ENCODE assay signal across 26 mouse cellular contexts in the genomic region with DNA sequence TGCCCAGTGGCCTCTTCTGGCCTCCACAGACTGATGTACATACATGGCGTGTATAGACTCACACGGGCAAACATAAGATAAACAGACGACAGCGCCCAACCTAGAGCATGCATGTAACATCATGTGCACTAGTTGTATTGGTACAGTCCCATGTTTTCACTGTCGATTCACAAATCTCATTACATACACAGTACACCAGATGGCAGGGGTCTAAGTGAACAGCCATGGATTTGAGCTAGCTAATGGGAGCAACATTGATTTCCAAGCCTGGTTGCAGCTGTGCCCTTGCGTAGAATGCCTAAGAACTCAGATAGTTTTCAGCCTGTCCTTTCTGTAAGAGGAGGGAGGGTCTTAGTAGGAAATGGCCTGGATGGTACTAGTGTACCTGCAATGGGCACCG.
DNase-seq lines count a peak whose midpoint lies in the region; ATAC-seq lines count a peak whose summit lies in the region.
"Had no signal": no experiment of that assay in that cellular context is flagged by ENCODE, and none has a peak within 500 bp of the region (broad histone marks: within the 10 kb centered on the region; RNA-seq: fewer than 3 reads in every experiment).

No protein-coding gene starts in this region.

- H3K9ac ChIP-seq in heart, embryonic 13.5 days, result no peak overlapping the region
- no peak overlapping the region for H3K9ac ChIP-seq in neural tube, embryonic 12.5 days
- H3K9ac ChIP-seq in forebrain, embryonic 15.5 days (replicated peaks), result no peak overlapping the region
- no peak overlapping the region for H3K9ac ChIP-seq in hindbrain, embryonic 16.5 days (ENCODE audit: low read depth, low read length)
- H3K9ac ChIP-seq: embryonic facial prominence, embryonic 12.5 days; heart, embryonic 15.5 days; kidney, embryonic 15.5 days; liver, embryonic 14.5 days had no signal

- H3K9me3 ChIP-seq in heart, embryonic 13.5 days, result no peaks in the 10 kb centered on the region
- H3K9me3 ChIP-seq in neural tube, embryonic 12.5 days, result no peaks in the 10 kb centered on the region
- no peaks in the 10 kb centered on the region for H3K9me3 ChIP-seq in forebrain, embryonic 15.5 days
- no peaks in the 10 kb centered on the region for H3K9me3 ChIP-seq in hindbrain, embryonic 16.5 days (ENCODE audit: control insufficient read depth, low read length)
- H3K9me3 ChIP-seq: embryonic facial prominence, embryonic 12.5 days; heart, embryonic 15.5 days; kidney, embryonic 15.5 days had no signal

- no peaks in the 10 kb centered on the region for H3K36me3 ChIP-seq in heart, embryonic 13.5 days
- H3K36me3 ChIP-seq in neural tube, embryonic 12.5 days, result no peaks in the 10 kb centered on the region
- no peaks in the 10 kb centered on the region for H3K36me3 ChIP-seq in forebrain, embryonic 15.5 days
- H3K36me3 ChIP-seq in hindbrain, embryonic 16.5 days (ENCODE audit: control insufficient read depth, insufficient read depth, low read length), result no peaks in the 10 kb centered on the region
- H3K36me3 ChIP-seq: embryonic facial prominence, embryonic 12.5 days; heart, embryonic 15.5 days; kidney, embryonic 15.5 days had no signal

- 0 out of 2 replicates have a peak, but pooled peaks have one; percentile 3 for ATAC-seq in heart, embryonic 13.5 days (ENCODE audit: extremely low read depth, insufficient number of reproducible peaks, low FRiP score, low TSS enrichment)
- no peak for ATAC-seq in neural tube, embryonic 12.5 days (ENCODE audit: low FRiP score, low read depth)
- peak; percentile 49; the same call in 1 of the 2 replicates for ATAC-seq in forebrain, embryonic 15.5 days (replicated peaks)
- ATAC-seq in hindbrain, embryonic 16.5 days, result peak; percentile 50; the same call in 1 of the 2 replicates
- ATAC-seq: CD4-positive, CD25-positive, alpha-beta regulatory T cell, adult 4 months had no signal

- no peak overlapping the region for H3K4me3 ChIP-seq in heart, embryonic 13.5 days
- H3K4me3 ChIP-seq in neural tube, embryonic 12.5 days, result no peak overlapping the region
- H3K4me3 ChIP-seq in forebrain, embryonic 15.5 days, result no peak overlapping the region
- no peak overlapping the region for H3K4me3 ChIP-seq in hindbrain, embryonic 16.5 days (ENCODE audit: low read length)
- H3K4me3 ChIP-seq: embryonic facial prominence, embryonic 12.5 days; heart, embryonic 15.5 days; kidney, embryonic 15.5 days had no signal

- no peak for DNase-seq in heart, adult 11 months
- DNase-seq in neural tube, embryonic 10.5 days (ENCODE audit: extremely low spot score, low spot score), result no peak
- no peak for DNase-seq in adipocyte (ENCODE audit: low spot score)
- DNase-seq: adrenal gland, postnatal 25 days; cerebellum, adult 2 months; cerebellum, postnatal 36 days; gastrocnemius, postnatal 10 days; kidney, adult 18-20 months; kidney, postnatal 25 days; liver; lung, adult 2 months; lung, postnatal 10 days; midbrain, embryonic 14.5 days; right cerebral cortex, postnatal 4 days; thymus, adult 2 months; thymus, postnatal 36 days had no signal

- peaks cover 63% of the 10 kb centered on the region for H3K4me1 ChIP-seq in heart, embryonic 13.5 days
- H3K4me1 ChIP-seq in neural tube, embryonic 12.5 days, result peaks cover 33% of the 10 kb centered on the region
- H3K4me1 ChIP-seq in forebrain, embryonic 15.5 days, result peaks cover 55% of the 10 kb centered on the region
- peaks cover 28% of the 10 kb centered on the region for H3K4me1 ChIP-seq in hindbrain, embryonic 16.5 days (ENCODE audit: control insufficient read depth, insufficient read depth, low read depth, low read length)

- H3K27ac ChIP-seq in heart, embryonic 13.5 days (replicated peaks), result no peak overlapping the region
- 0 out of 2 replicates have a peak overlapping the region, but pooled peaks have one; percentile 7 for H3K27ac ChIP-seq in neural tube, embryonic 12.5 days
- H3K27ac ChIP-seq in forebrain, embryonic 15.5 days (replicated peaks), result no peak overlapping the region
- no peak overlapping the region; the same call in 1 of the 2 replicates for H3K27ac ChIP-seq in hindbrain, embryonic 16.5 days (ENCODE audit: low read depth, low read length)
- H3K27ac ChIP-seq: embryonic facial prominence, embryonic 12.5 days; heart, embryonic 15.5 days; kidney, embryonic 15.5 days; liver, embryonic 14.5 days; macrophage had no signal

- 94% methylated on average over 7 of the region's 7 CpGs for WGBS in heart, embryonic 13.5 days
- WGBS in neural tube, embryonic 12.5 days, result 85% methylated on average over 7 of the region's 7 CpGs
- 70% methylated on average over 7 of the region's 7 CpGs for WGBS in forebrain, embryonic 15.5 days
- 77% methylated on average over 7 of the region's 7 CpGs for WGBS in hindbrain, embryonic 16.5 days

- no peaks in the 10 kb centered on the region for H3K27me3 ChIP-seq in heart, embryonic 13.5 days (replicated peaks)
- no peaks in the 10 kb centered on the region for H3K27me3 ChIP-seq in neural tube, embryonic 12.5 days (replicated peaks)
- no peaks in the 10 kb centered on the region for H3K27me3 ChIP-seq in forebrain, embryonic 15.5 days
- no peaks in the 10 kb centered on the region for H3K27me3 ChIP-seq in hindbrain, embryonic 16.5 days (replicated peaks; ENCODE audit: control insufficient read depth, insufficient read depth, low read length)
- H3K27me3 ChIP-seq: embryonic facial prominence, embryonic 12.5 days; heart, embryonic 15.5 days; kidney, embryonic 15.5 days had no signal

- H3K4me2 ChIP-seq in heart, embryonic 13.5 days, result no peak overlapping the region
- no peak overlapping the region for H3K4me2 ChIP-seq in neural tube, embryonic 12.5 days (replicated peaks)
- H3K4me2 ChIP-seq in forebrain, embryonic 15.5 days (replicated peaks), result no peak overlapping the region
- H3K4me2 ChIP-seq in hindbrain, embryonic 16.5 days (ENCODE audit: low read length), result no peak overlapping the region
- H3K4me2 ChIP-seq: embryonic facial prominence, embryonic 12.5 days; heart, embryonic 15.5 days; kidney, embryonic 15.5 days had no signal
